Mouse (Mus musculus) CD8-positive naive resting alpha-beta T cell, adult 2 months (primary cell): Measurements from ENCODE around the gene Cd300lb.
"Not testable (repeated sequence)": the region's sequence is repeated elsewhere in the genome, so short reads cannot be mapped to it uniquely, and the experiment has no call there.

Experiments used
- DNase-seq, 2 experiments: peaks; one replicate each; pipeline ENCODE4 v3.0.0; 2022; ENCODE audit warnings: low read depth in 2 of 2, low spot score in 2 of 2

Cd300lb gene

GRCm38 (mm10) chr11:114934144-114934543 lies at the start of gene Cd300lb:
TSS of gene Cd300lb (minus strand) at chr11:114934386.
- no peak for DNase-seq

- no peak for DNase-seq
Observed at GRCm38 (mm10) chr11:114981866-114982265, 47.7 kb upstream of the Cd300lb start.

GRCm38 (mm10) chr11:114972726-114973125 lies 38.5 kb upstream of the Cd300lb start:
- no peak for DNase-seq

- DNase-seq: no peak
Observed at GRCm38 (mm10) chr11:114968752-114969207, 34.6 kb upstream of the Cd300lb start, which contains the start of gene Cd300c. TSS of gene Cd300c (minus strand) at chr11:114969157.

- no peak for DNase-seq
Observed at GRCm38 (mm10) chr11:114965182-114965828, 31.1 kb upstream of the Cd300lb start.

GRCm38 (mm10) chr11:114960369-114960768 lies 26.2 kb upstream of the Cd300lb start:
- no peak for DNase-seq

GRCm38 (mm10) chr11:114933591-114933990 lies 595 bp downstream of the Cd300lb start:
- DNase-seq: no peak

GRCm38 (mm10) chr11:114931041-114931440 lies 3.1 kb downstream of the Cd300lb start:
- DNase-seq: no peak

GRCm38 (mm10) chr11:114929581-114929980 lies 4.6 kb downstream of the Cd300lb start:
- DNase-seq: no peak

- peak in 1 of 2 experiments; percentile 38 for DNase-seq
Observed at GRCm38 (mm10) chr11:114923961-114924360, 10.2 kb downstream of the Cd300lb start.

- DNase-seq: no peak
Observed at GRCm38 (mm10) chr11:114922439-114922838, 11.7 kb downstream of the Cd300lb start.

GRCm38 (mm10) chr11:114917120-114917519 lies 17.1 kb downstream of the Cd300lb start:
- DNase-seq: no peak

- no peak for DNase-seq
Observed at GRCm38 (mm10) chr11:114914978-114915377, 19.2 kb downstream of the Cd300lb start.

- DNase-seq: peak; percentile 26 to 40
Observed at GRCm38 (mm10) chr11:114912847-114913246, 21.3 kb downstream of the Cd300lb start.

- not testable (repeated sequence) for DNase-seq
Observed at GRCm38 (mm10) chr11:114909538-114909937, 24.6 kb downstream of the Cd300lb start.

GRCm38 (mm10) chr11:114908086-114908485 lies 26.1 kb downstream of the Cd300lb start:
- DNase-seq: no peak

- no peak for DNase-seq
Observed at GRCm38 (mm10) chr11:114907567-114907966, 26.6 kb downstream of the Cd300lb start.

GRCm38 (mm10) chr11:114903224-114903623 lies 31.0 kb downstream of the Cd300lb start:
- no peak for DNase-seq

- DNase-seq: no peak
Observed at GRCm38 (mm10) chr11:114898026-114898425, 36.2 kb downstream of the Cd300lb start.

- no peak for DNase-seq
Observed at GRCm38 (mm10) chr11:114896085-114896484, 38.1 kb downstream of the Cd300lb start.

- DNase-seq: no peak
Observed at GRCm38 (mm10) chr11:114890542-114890941, 43.6 kb downstream of the Cd300lb start.

GRCm38 (mm10) chr11:114889991-114890518 lies 44.1 kb downstream of the Cd300lb start, which contains the start of gene Cd300a:
TSS of gene Cd300a (plus strand) at chr11:114890041.
- DNase-seq: no peak
